Mouse (Mus musculus): Measurements from ENCODE around the gene Zfp334. TPM values are rescaled to one million over a fixed set of nuclear protein-coding genes. Genes with fewer than 3 reads are reported as not detected.

Zfp334 gene
- polyA plus RNA-seq (2014; fragmentation: Illumina TruSeq; extraction: RNeasy Lipid Tissue Mini Kit (QIAGEN cat#74804); ENCODE audit: low read depth, low replicate concordance): 1.4 TPM

DNA sequence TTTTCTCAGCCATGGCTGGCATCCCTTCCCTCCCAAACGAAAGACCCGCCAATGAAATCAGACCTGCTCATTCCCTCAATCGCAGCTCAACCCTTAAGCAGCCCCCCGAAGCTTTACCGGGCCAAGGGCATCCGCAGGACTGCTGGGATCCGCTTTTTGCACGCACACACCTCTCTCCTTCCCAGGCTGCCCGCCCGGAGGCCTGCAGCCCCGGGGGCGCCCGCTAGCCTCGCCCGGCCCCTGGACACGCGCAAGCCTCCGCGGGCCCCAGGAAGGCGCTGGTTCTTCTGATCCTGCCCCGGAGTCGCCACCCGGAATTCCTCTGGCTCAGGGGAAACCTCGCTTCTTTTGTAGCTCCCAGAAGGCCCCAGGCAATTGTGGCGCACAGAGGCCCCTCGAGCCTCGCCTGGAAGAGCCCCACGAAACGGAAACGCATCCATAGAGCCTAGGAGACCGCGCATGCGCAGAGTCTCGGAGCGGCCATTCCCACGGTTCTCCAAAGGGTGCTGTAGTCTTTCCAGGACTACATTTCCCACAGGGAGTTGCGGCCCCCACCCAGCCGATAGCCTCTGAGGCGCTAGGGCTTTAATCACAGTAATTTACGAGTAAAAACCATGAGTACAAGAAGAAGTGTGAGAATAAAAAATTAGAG is at the start of gene Zfp334:
TSS of gene Zfp334 (minus strand) at position 416 of the 652 bp plus-strand sequence.

DNA sequence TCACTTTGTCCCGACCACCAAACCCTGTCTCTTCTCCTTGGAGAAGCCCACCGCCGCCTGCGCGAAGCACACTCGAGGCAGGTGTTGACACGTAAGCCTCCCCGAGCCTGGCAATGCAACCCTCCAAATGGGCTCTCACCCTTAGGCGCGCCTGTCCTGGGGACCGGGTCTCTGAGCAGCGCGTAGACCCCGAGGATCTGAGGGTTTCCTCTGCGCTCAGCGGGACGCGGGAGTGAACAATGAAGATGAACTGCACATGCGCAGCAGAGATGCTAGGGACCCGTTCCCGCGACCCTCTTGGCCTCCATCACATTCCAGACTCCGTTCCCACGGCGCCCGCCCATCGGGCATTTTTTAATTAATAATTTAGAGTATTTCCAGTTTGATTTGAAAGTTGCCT is 19.6 kb downstream of the Zfp334 start, which contains the start of gene Zfp663:
TSS of gene Zfp663 (minus strand) at position 234 of the 400 bp plus-strand sequence.

GRCm38 (mm10) chr2:165326304-165327190 is 61.5 kb downstream of the Zfp334 start, which contains the start of gene Elmo2:
TSS of gene Elmo2 (minus strand) at chr2:165326479.

Other genes with a start within 250 kb of the Zfp334 start
- gene Cdh22, start 153.4 kb downstream of the Zfp334 start, polyA plus RNA-seq (2014; fragmentation: Illumina TruSeq; extraction: RNeasy Lipid Tissue Mini Kit (QIAGEN cat#74804); ENCODE audit: low read depth, low replicate concordance): not detected
- gene Slc35c2, start 100.4 kb downstream of the Zfp334 start, polyA plus RNA-seq (2014; fragmentation: Illumina TruSeq; extraction: RNeasy Lipid Tissue Mini Kit (QIAGEN cat#74804); ENCODE audit: low read depth, low replicate concordance): 3.6 TPM
- 2.5 TPM for gene Elmo2, start 61.8 kb downstream of the Zfp334 start, polyA plus RNA-seq (2014; fragmentation: Illumina TruSeq; extraction: RNeasy Lipid Tissue Mini Kit (QIAGEN cat#74804); ENCODE audit: low read depth, low replicate concordance)
- gene Zfp663, start 19.5 kb downstream of the Zfp334 start, polyA plus RNA-seq (2014; fragmentation: Illumina TruSeq; extraction: RNeasy Lipid Tissue Mini Kit (QIAGEN cat#74804); ENCODE audit: low read depth, low replicate concordance): not detected
- gene Ocstamp, start 12.1 kb upstream of the Zfp334 start, polyA plus RNA-seq (2014; fragmentation: Illumina TruSeq; extraction: RNeasy Lipid Tissue Mini Kit (QIAGEN cat#74804); ENCODE audit: low read depth, low replicate concordance): not detected
- gene Slc13a3, start 85.0 kb upstream of the Zfp334 start, polyA plus RNA-seq (2014; fragmentation: Illumina TruSeq; extraction: RNeasy Lipid Tissue Mini Kit (QIAGEN cat#74804); ENCODE audit: low read depth, low replicate concordance): not detected
- gene Trp53rka, start 105.1 kb upstream of the Zfp334 start, polyA plus RNA-seq (2014; fragmentation: Illumina TruSeq; extraction: RNeasy Lipid Tissue Mini Kit (QIAGEN cat#74804); ENCODE audit: low read depth, low replicate concordance): 2.6 TPM
- 0.07 TPM for gene Slc2a10, start 115.5 kb upstream of the Zfp334 start, polyA plus RNA-seq (2014; fragmentation: Illumina TruSeq; extraction: RNeasy Lipid Tissue Mini Kit (QIAGEN cat#74804); ENCODE audit: low read depth, low replicate concordance)
- not detected for gene Eya2, start 206.8 kb upstream of the Zfp334 start, polyA plus RNA-seq (2014; fragmentation: Illumina TruSeq; extraction: RNeasy Lipid Tissue Mini Kit (QIAGEN cat#74804); ENCODE audit: low read depth, low replicate concordance)

Data from testis, adult 10 weeks (tissue).